Mouse (Mus musculus) forebrain, postnatal 0 days (tissue): ENCODE measurements around the gene Slc9a8. TPM values are rescaled to one million over a fixed set of nuclear protein-coding genes. Genes with fewer than 3 reads are reported as not detected.
"Not testable (repeated sequence)": the region's sequence is repeated elsewhere in the genome, so short reads cannot be mapped to it uniquely, and the experiment has no call there.

Source experiments
- ATAC-seq: fragments of 200-750 bp; cut with Nextera tagmentation; 2 replicates; pipeline ENCODE4 v1.8.0; 2017; ENCODE audit warnings: mild to moderate bottlenecking, moderate library complexity
- DNase-seq: peaks from one replicate; pipeline ENCODE4 v3.0.0-alpha.2; 2015
- H3K27ac ChIP-seq: fragments of 300-500 bp; sonication (generic); 2 replicates; pipeline ENCODE4 v1.5.1; 2014; ENCODE audit warnings: low read depth, mild to moderate bottlenecking, antibody characterized with exemption, low read length, moderate library complexity, mixed read lengths
- H3K27me3 ChIP-seq: fragments of 300-500 bp; sonication (generic); 2 replicates; pipeline ENCODE4 v1.6.1; 2014; ENCODE audit warnings: mild to moderate bottlenecking, low read length, mixed read lengths; ENCODE audit not compliant: insufficient read depth
- H3K36me3 ChIP-seq: fragments of 300-500 bp; sonication (generic); 2 replicates; pipeline ENCODE4 v1.6.1; 2014; ENCODE audit warnings: mild to moderate bottlenecking, moderate library complexity; ENCODE audit not compliant: insufficient read depth
- H3K4me1 ChIP-seq: fragments of 300-500 bp; sonication (generic); 2 replicates; pipeline ENCODE4 v1.6.1; 2014; ENCODE audit warnings: antibody characterized with exemption; ENCODE audit not compliant: insufficient read depth
- H3K4me2 ChIP-seq: fragments of 300-500 bp; sonication (generic); 2 replicates; pipeline ENCODE4 v1.6.1; 2014; ENCODE audit warnings: low read depth, mild to moderate bottlenecking, moderate library complexity
- H3K4me3 ChIP-seq: fragments of 300-500 bp; sonication (generic); 2 replicates; pipeline ENCODE4 v1.5.1; 2014; ENCODE audit warnings: low read depth, low read length, mixed read lengths
- H3K9ac ChIP-seq: fragments of 300-500 bp; sonication (generic); 2 replicates; pipeline ENCODE4 v1.6.1; 2014; ENCODE audit warnings: mild to moderate bottlenecking
- H3K9me3 ChIP-seq: fragments of 300-500 bp; sonication (generic); 2 replicates; pipeline ENCODE4 v1.6.1; 2016; ENCODE audit warnings: low read length
- CTCF ChIP-seq: sonication (generic); IDR thresholded peaks from 2 replicates; pipeline ENCODE4 v1.5.1; 2016; ENCODE audit warnings: antibody characterized with exemption, control low read depth, low read depth
- WGBS: fragments of 180-500 bp; shearing (Covaris S2); extraction: QIAGEN DNeasy Blood & Tissue Kit; methylation state at CpG from one replicate; pipeline ENCODE4 v1.1.7; 2014; 5-methylcytosine and 5-hydroxymethylcytosine counted together
- polyA plus RNA-seq: library from polyadenylated mRNA; unstranded; fragments of >200 nt; fragmentation: Nextera tagmentation; extraction: Ambion mirVana; gene quantifications from 2 replicates; pipeline ENCODE4 v1.2.1, GENCODE M21; 2015
- total RNA-seq: library from RNA; depleted of rRNA; stranded (reverse); fragments of >200 nt; gene quantifications from 2 replicates; pipeline ENCODE4 v1.2.3, GENCODE M21; 2014

The Slc9a8 gene
- total and polyA plus RNA-seq, 2 experiments from 2014 or later = 18.0 to 38.4 TPM

DNA sequence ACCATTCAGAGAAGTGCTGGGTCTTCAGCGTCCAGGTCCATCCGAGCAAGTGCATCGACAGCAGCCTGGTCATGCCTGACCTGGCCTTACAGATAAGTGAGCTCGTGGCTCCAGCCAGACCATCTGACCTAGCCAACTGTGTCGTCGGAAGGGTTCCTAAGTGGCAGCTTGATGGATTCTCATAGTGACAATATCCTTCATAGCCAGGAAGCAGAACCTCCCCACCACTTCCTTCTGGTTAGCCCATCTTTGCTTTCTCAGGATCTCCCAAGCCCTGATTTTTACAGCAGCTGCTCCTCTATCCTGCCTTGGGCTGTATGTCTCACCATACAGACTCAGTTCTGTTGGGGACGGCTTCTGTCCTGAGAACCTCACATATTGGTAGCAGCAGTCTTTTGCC is 27.1 kb upstream of the Slc9a8 start:
- no peaks in the 10 kb centered on the region for H3K36me3 ChIP-seq
- DNase-seq = no peak
- H3K9me3 ChIP-seq = no peaks in the 10 kb centered on the region
- H3K27ac ChIP-seq = no peak overlapping the region
- WGBS = 79% methylated on average over 7 of the region's 7 CpGs
- TF ChIP-seq CTCF = no peak
- no peaks in the 10 kb centered on the region for H3K4me1 ChIP-seq
- no peak for ATAC-seq
- H3K9ac ChIP-seq = no peak overlapping the region
- H3K4me3 ChIP-seq = no peak overlapping the region
- H3K4me2 ChIP-seq = no peak overlapping the region
- no peaks in the 10 kb centered on the region for H3K27me3 ChIP-seq

DNA sequence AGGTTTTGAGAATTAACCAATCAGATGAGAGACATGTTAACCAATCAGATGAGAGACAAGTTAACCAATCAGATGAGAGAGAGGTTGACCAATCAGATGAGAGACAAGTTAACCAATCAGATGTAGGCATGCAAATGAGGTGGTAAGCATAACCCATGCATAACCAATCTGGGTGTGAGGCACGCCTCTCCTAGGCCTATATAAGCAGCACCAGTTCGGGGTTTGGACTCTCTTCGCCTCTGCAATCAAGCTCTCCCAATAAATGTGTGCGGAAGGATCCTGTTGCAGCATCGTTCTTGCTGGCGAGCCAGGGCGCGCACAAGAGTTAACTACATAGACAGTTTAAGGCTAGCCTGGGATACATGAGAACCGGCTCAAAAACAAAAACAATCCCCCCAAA is 25.1 kb upstream of the Slc9a8 start:
- 95% methylated on average over 9 of the region's 9 CpGs for WGBS
- H3K27ac ChIP-seq, H3K9ac ChIP-seq, H3K9me3 ChIP-seq, ATAC-seq, H3K36me3 ChIP-seq, H3K4me3 ChIP-seq, DNase-seq, H3K4me1 ChIP-seq, H3K27me3 ChIP-seq, H3K4me2 ChIP-seq: not testable (repeated sequence)

DNA sequence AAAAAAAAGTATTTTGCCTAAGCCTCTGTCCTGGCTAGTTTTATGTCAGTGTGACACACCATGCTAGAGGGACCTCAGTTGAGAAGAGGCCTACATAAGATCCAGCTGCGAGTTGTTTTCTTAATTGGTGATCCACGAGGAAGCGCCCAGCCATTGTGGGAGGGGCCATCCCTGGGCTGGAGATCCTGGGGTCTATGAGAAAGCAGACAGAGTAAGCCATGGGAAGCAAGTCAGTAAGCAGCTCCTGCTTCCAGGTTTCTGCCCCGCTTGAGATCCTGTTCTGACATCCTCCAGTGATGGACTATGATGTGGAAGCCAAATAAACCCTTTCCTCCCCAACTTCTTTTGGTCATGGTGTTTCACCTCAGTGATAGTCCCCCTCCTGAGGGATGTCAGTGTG is 22.5 kb upstream of the Slc9a8 start:
- WGBS = 55% methylated on average over 4 of the region's 4 CpGs
- H3K9ac ChIP-seq = no peak overlapping the region
- no peaks in the 10 kb centered on the region for H3K9me3 ChIP-seq
- H3K27me3 ChIP-seq = no peaks in the 10 kb centered on the region
- TF ChIP-seq CTCF = no peak
- H3K4me3 ChIP-seq = no peak overlapping the region
- ATAC-seq = no peak
- H3K4me1 ChIP-seq = no peaks in the 10 kb centered on the region
- no peak overlapping the region for H3K27ac ChIP-seq
- H3K36me3 ChIP-seq = no peaks in the 10 kb centered on the region
- H3K4me2 ChIP-seq = no peak overlapping the region
- DNase-seq = no peak

DNA sequence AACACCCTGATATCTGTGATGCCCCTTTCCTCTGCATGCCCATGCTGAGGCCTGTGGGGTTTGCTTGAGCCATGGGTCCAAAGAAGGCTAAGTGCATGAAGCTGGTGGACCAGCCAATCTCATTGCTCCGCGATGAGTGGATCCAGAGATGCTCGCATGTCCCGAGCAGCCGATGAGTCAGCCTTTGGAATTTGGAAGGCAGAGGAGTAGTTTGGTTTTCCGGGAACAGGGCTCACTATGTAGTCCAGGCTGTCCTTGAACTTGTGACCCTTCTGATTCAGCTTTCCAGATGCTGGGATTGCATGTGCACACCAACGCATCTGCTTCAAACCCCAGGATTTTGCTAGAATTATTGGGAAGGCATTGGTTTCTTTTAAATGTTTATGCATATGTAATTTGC is 21.9 kb upstream of the Slc9a8 start:
- no peaks in the 10 kb centered on the region for H3K36me3 ChIP-seq
- no peak overlapping the region for H3K27ac ChIP-seq
- no peak for DNase-seq
- no peaks in the 10 kb centered on the region for H3K27me3 ChIP-seq
- no peaks in the 10 kb centered on the region for H3K9me3 ChIP-seq
- no peak for TF ChIP-seq CTCF
- H3K4me1 ChIP-seq = no peaks in the 10 kb centered on the region
- no peak overlapping the region for H3K9ac ChIP-seq
- no peak for ATAC-seq
- 91% methylated on average over 7 of the region's 7 CpGs for WGBS
- no peak overlapping the region for H3K4me2 ChIP-seq
- no peak overlapping the region for H3K4me3 ChIP-seq

DNA sequence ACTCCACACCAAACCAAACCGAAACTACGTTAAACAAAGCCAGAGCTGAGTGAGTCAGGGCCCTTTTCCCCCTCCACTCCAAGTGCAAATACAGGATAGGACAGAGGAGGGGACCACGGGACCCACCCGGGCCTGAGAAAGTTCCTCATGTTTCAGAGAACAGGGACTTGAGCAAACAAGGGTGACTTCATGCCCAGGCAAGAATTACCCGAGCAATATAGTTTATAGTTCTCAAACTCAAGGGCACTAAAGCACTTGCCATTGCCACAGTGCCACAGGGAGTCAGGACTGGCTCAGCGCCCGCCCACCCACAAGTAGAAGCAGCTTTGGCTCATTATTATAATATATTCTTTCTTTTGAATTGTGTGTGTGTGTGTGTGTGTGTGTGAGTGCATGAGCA is 18.4 kb upstream of the Slc9a8 start:
- H3K4me3 ChIP-seq = no peak overlapping the region
- no peaks in the 10 kb centered on the region for H3K4me1 ChIP-seq
- no peak for TF ChIP-seq CTCF
- H3K36me3 ChIP-seq = no peaks in the 10 kb centered on the region
- DNase-seq (no peak), ATAC-seq (no peak)
- H3K9ac ChIP-seq = no peak overlapping the region
- WGBS = 69% methylated on average over 7 of the region's 7 CpGs
- no peaks in the 10 kb centered on the region for H3K9me3 ChIP-seq
- H3K27ac ChIP-seq = no peak overlapping the region
- no peak overlapping the region for H3K4me2 ChIP-seq
- no peaks in the 10 kb centered on the region for H3K27me3 ChIP-seq

DNA sequence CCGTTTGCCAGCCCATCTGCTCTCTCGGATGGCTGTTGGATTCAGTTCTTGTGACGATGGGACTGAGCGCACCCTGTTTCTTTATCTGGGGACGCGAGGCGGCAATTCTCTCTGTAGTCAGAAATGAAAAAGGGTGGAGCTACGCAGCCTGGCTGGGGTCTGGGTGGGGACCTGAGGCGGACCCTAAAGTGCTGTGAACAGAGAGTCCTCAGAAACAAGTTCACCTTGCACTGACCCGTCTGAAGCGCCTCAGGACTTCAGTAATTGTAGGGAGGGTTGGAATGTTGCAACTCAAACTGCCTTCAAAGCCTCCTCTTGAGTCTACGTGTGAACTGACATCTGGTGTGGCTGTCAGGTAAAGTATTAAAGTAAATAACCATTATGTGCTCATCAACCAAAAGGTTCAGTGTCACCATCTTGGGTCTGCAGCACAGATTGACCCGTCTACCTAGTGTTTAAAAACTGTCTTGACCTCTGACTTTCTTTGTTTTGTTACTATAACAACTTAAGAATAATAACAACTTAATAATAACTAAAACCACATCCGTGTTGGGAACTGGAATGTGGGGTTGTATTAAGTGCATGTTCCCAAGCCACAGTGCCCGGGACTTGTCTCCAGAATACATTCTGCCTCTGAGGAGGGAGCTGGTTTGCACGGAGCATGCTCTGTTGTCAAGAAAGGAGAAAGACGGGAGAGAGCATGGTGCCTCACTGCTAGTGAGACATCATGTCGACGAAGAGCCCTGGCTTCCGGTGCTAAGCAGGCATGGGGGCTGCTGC is 16.2 kb upstream of the Slc9a8 start:
- H3K27me3 ChIP-seq = no peaks in the 10 kb centered on the region
- ATAC-seq (no peak), DNase-seq (no peak)
- H3K4me1 ChIP-seq = no peaks in the 10 kb centered on the region
- WGBS = 76% methylated on average over 20 of the region's 20 CpGs
- H3K4me3 ChIP-seq = no peak overlapping the region
- H3K4me2 ChIP-seq = no peak overlapping the region
- TF ChIP-seq CTCF = no peak
- no peaks in the 10 kb centered on the region for H3K9me3 ChIP-seq
- H3K36me3 ChIP-seq = no peaks in the 10 kb centered on the region
- H3K27ac ChIP-seq = no peak overlapping the region
- H3K9ac ChIP-seq = no peak overlapping the region

DNA sequence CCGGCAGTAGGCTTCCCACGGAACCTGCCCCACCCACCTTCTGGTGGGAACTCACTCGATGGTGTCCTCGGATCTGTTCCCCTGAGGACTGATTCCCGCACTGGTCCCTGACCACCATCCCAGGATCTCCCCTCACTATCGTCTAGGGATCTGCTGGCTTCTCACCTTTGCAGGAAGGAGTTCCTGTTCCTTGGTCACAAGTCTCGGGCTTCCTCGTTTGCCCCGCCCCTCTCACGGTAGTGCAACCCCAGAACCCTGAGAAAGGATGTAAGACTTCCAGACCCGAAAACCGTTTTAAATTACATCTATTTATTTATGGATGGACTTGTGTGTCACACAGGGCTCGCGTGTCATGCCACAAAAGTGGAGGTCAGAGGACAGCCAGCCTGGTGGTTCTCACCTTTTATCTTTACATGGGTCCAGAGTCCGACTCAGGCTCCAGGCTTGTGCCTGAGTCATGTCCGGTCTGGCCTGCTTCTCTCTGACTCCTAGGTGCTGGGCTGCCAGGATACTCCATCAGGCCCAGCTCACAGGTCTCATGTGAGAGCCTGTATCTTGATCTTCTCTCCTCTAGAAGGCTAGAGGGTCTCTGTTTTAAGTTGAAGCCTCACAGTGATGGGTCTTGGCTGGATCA is 14.1 kb upstream of the Slc9a8 start:
- Histone ChIP-seq H3K36me3 (no peaks in the 10 kb centered on the region), H3K9me3 (no peaks in the 10 kb centered on the region), H3K27me3 (no peaks in the 10 kb centered on the region), H3K9ac (no peak overlapping the region), H3K4me3 (no peak overlapping the region), H3K27ac (no peak overlapping the region), H3K4me1 (no peaks in the 10 kb centered on the region), H3K4me2 (no peak overlapping the region)
- 93% methylated on average over 16 of the region's 16 CpGs for WGBS
- ATAC-seq (no peak), DNase-seq (no peak)
- TF ChIP-seq CTCF = no peak
